In the genomic region with DNA sequence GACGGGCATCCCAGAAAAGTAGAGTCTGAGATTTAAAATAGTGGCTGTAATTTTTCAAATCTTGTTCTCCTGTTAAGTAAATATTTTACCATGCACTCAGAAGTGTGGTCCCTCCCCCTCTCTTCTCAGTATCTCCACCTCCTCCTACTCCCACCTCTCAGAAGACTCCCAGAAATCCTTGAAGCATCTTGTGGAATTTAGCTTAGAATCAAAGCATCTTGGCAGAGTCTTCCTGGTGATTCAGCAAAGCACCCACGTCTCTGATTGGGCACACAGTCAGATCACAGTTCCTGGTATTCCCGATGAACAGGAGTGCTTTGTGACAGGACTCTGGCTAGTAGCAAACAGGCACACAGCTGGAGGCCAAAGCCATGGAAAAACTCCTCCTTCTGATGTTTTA, we compare ENCODE assay signal across 14 mouse cellular contexts.
A peak's percentile ranks its signal among the peaks of the same experiment; 100 is the strongest.
DNase-seq lines count a peak whose midpoint lies in the region; ATAC-seq lines count a peak whose summit lies in the region.
"Had no signal": no experiment of that assay in that cellular context is flagged by ENCODE, and none has a peak within 500 bp of the region (broad histone marks: within the 10 kb centered on the region; RNA-seq: fewer than 3 reads in every experiment).

No protein-coding gene starts in this region.

- ATAC-seq in erythroblast, adult 5-6 weeks (replicated peaks; ENCODE audit: low FRiP score, poor library complexity, severe bottlenecking), result no peak
- ATAC-seq: forebrain, embryonic 14.5 days had no signal

- intact Hi-C loops in left cerebral cortex, postnatal 14 days (cut with DNase I), result no loop called here

- DNase-seq in frontal cortex, adult 2 months (ENCODE audit: extremely low spot score in 1 of 2, low spot score in 1 of 2), result peak; percentile 77 to 81
- DNase-seq in frontal cortex, postnatal 25 days (ENCODE audit: low spot score in 2 of 2), result no peak
- peak; percentile 52 to 79 for DNase-seq in left cerebral cortex, postnatal 14 days (ENCODE audit: low spot score in 2 of 2)
- DNase-seq in left cerebral cortex, adult 11 months (ENCODE audit: low spot score), result no peak
- DNase-seq in right cerebral cortex, adult 18-20 months, result peak; percentile 77
- no peak for DNase-seq in right cerebral cortex, postnatal 4 days
- peak; percentile 91 for DNase-seq in telencephalon, adult 2 months (ENCODE audit: low read depth, low spot score)
- DNase-seq: adrenal gland, postnatal 14 days; cerebellum, adult 18-20 months; cerebellum, postnatal 10 days; gastrocnemius, adult 2 months; gastrocnemius, postnatal 25 days had no signal

Comparison
In these comparisons a context has a peak if more than half of its experiments do, and no peak if none do; other contexts are left out.
1. DNase-seq: peak in frontal cortex, adult 2 months (2 of 2), left cerebral cortex, postnatal 14 days (2 of 2), right cerebral cortex, adult 18-20 months (single experiment) and telencephalon, adult 2 months (single experiment); none in frontal cortex, postnatal 25 days (0 of 2), left cerebral cortex, adult 11 months (single experiment) and right cerebral cortex, postnatal 4 days (single experiment).